Mouse (Mus musculus) heart, postnatal 0 days (tissue): ENCODE measurements at regions not wholly inside any gene's neighbourhood (a gene's known extent, or its start where the extent isn't known, plus 50 kb on each side); places are given as distances from the start of the nearest gene placed in this dataset.

Source experiments
- ATAC-seq: fragments of 200-750 bp; cut with Nextera tagmentation; 2 replicates; pipeline ENCODE4 v1.8.0; 2017; ENCODE audit warnings: low read depth, moderate number of reproducible peaks, moderate library complexity; ENCODE audit not compliant: insufficient read depth
- DNase-seq: peaks from one replicate; pipeline ENCODE4 v3.0.0-alpha.2; 2016; ENCODE audit warnings: low spot score
- H3K27ac ChIP-seq: fragments of 300-500 bp; sonication (generic); 2 replicates; pipeline ENCODE4 v1.5.1; 2014; ENCODE audit warnings: low read depth, mild to moderate bottlenecking
- H3K27me3 ChIP-seq: fragments of 300-500 bp; sonication (generic); 2 replicates; pipeline ENCODE4 v1.6.1; 2014; ENCODE audit warnings: low read length, mixed read lengths; ENCODE audit not compliant: control insufficient read depth, insufficient read depth
- H3K36me3 ChIP-seq: fragments of 300-500 bp; sonication (generic); replicated peaks from 2 replicates; pipeline ENCODE4 v1.6.1; 2014; ENCODE audit warnings: low read length, mixed read lengths; ENCODE audit not compliant: control insufficient read depth, insufficient read depth
- H3K4me1 ChIP-seq: fragments of 300-500 bp; sonication (generic); 2 replicates; pipeline ENCODE4 v1.6.1; 2014; ENCODE audit warnings: antibody characterized with exemption; ENCODE audit not compliant: control insufficient read depth, insufficient read depth
- H3K4me2 ChIP-seq: fragments of 300-500 bp; sonication (generic); 2 replicates; pipeline ENCODE4 v1.6.1; 2014; ENCODE audit warnings: low read depth, mild to moderate bottlenecking, low read length, moderate library complexity
- H3K4me3 ChIP-seq: fragments of 300-500 bp; sonication (generic); 2 replicates; pipeline ENCODE4 v1.5.1; 2014; ENCODE audit warnings: low read depth, low read length
- H3K9ac ChIP-seq: fragments of 300-500 bp; sonication (generic); replicated peaks from 2 replicates; pipeline ENCODE4 v1.6.1; 2014; ENCODE audit warnings: low read depth, low read length, mixed read lengths
- H3K9me3 ChIP-seq: fragments of 300-500 bp; sonication (generic); replicated peaks from 2 replicates; pipeline ENCODE4 v1.6.1; 2016; ENCODE audit warnings: low read length; ENCODE audit not compliant: control insufficient read depth
- CTCF ChIP-seq: IDR thresholded peaks from 2 replicates; pipeline ENCODE4 v1.5.1; 2016; ENCODE audit warnings: antibody characterized with exemption, control low read depth, low read depth
- EP300 ChIP-seq: IDR thresholded peaks from 2 replicates; pipeline ENCODE4 v1.6.1; 2016; ENCODE audit warnings: antibody characterized with exemption, low read depth
- WGBS: fragments of 180-500 bp; shearing (Covaris S2); extraction: QIAGEN DNeasy Blood & Tissue Kit; methylation state at CpG from one replicate; pipeline ENCODE4 v1.1.7; 2014; 5-methylcytosine and 5-hydroxymethylcytosine counted together

DNA sequence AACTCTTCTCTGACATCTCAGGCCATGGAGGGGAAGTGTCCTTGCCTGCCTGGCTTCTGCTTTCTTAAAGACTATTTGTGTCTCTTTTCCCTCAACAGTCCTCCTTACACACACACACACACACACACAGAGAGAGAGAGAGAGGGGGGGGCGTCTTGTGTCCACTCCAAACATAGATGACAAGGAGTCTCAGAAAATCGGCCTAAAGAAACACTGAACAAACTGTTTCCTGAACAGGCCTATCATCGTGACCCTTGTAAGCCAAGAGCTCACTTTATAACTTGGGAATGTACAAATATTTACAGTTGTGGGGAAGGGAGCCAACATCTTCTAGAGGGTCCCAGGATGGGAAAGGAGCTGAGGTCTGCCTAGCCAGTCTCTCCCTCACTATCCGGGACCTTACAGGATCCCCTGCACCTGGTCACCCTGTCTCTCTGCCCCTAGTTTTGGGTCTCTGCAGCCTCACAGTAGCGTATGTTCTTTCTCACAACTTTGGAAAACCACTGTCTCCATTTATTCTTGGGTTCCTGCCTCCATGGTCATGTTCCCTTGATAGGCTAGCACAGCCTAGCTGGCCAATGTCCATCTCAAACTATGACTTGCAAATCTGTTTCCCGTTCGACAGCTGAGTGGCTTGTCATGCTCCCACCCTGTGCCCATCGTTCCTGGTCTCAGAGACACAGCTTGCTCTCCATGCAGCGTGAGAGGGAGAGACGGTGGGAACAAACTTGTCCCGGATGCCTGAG is 204.9 kb upstream of the Tle3 start:
- no peak for ATAC-seq
- Histone ChIP-seq H3K4me2 (no peak overlapping the region), H3K4me1 (no peaks in the 10 kb centered on the region), H3K27ac (no peak overlapping the region), H3K27me3 (peaks cover 18% of the 10 kb centered on the region; the same call in 1 of the 2 replicates), H3K9ac (no peak overlapping the region), H3K9me3 (no peaks in the 10 kb centered on the region), H3K4me3 (no peak overlapping the region), H3K36me3 (no peaks in the 10 kb centered on the region)
- TF ChIP-seq CTCF (no peak), EP300 (no peak)
- WGBS = 53% methylated on average over 11 of the region's 11 CpGs
- peak; percentile 25 for DNase-seq

DNA sequence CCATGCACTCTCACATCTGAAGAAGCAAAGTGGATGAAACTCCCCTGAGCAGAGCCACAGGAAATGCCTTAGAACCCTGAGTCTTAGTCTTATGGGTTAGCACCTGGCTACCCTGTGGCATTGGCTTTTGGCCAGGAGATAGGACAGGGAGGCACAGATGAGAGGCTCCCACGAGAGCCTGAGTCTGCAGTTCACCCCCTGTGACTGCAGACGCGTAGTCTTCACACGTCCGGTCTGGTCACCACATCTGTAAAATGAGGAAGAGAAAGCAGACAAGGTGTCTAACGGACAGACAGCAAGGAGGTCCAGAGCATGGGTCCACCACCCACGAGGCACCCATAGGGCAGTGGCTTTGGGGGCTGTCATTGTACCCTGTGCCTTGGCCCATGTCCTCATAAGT is 203.2 kb upstream of the Tle3 start:
- ATAC-seq = no peak
- no peak overlapping the region for H3K27ac ChIP-seq
- DNase-seq = no peak
- H3K4me2 ChIP-seq = no peak overlapping the region
- H3K27me3 ChIP-seq = 0 out of 2 replicates have a peak, but pooled peaks cover 12% of the 10 kb centered on the region
- H3K9me3 ChIP-seq = no peaks in the 10 kb centered on the region
- H3K9ac ChIP-seq = no peak overlapping the region
- H3K36me3 ChIP-seq = no peaks in the 10 kb centered on the region
- no peak overlapping the region for H3K4me3 ChIP-seq
- TF ChIP-seq EP300 (no peak), CTCF (no peak)
- 72% methylated on average over 7 of the region's 7 CpGs for WGBS
- no peaks in the 10 kb centered on the region for H3K4me1 ChIP-seq

DNA sequence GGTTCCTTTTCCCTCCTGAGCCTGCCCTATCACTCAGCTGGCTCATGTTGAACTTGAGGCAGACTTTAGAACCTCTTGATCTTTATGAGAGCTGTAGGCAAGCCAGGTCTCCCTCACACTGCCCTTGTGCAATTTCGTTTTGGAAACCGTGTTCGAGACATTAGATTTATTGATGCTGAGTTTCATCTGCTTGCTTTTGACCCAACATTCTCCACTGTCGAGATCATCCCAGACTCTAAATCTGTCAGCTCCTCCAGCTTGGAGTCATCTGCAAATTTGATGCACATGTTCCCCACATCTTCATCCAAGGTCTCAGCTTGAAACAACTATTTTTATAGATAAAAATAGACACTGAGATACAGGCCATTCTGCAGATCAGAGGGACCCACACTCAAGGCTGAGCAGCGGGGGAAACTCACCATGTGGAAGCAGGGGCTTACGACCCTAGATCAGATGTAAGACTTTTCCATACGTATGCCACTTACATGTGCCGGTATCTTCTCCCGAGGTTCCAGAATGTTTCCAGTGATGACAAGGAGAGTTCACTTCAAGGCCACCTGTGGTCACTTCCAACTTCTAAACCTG is 202.6 kb upstream of the Tle3 start:
- Histone ChIP-seq H3K27me3 (peaks cover 16% of the 10 kb centered on the region; the same call in 1 of the 2 replicates), H3K9ac (no peak overlapping the region), H3K9me3 (no peaks in the 10 kb centered on the region), H3K4me1 (no peaks in the 10 kb centered on the region), H3K36me3 (no peaks in the 10 kb centered on the region), H3K4me2 (no peak overlapping the region), H3K4me3 (no peak overlapping the region), H3K27ac (no peak overlapping the region)
- DNase-seq = no peak
- ATAC-seq = no peak
- TF ChIP-seq CTCF (no peak), EP300 (no peak)
- 72% methylated on average over 9 of the region's 9 CpGs for WGBS

DNA sequence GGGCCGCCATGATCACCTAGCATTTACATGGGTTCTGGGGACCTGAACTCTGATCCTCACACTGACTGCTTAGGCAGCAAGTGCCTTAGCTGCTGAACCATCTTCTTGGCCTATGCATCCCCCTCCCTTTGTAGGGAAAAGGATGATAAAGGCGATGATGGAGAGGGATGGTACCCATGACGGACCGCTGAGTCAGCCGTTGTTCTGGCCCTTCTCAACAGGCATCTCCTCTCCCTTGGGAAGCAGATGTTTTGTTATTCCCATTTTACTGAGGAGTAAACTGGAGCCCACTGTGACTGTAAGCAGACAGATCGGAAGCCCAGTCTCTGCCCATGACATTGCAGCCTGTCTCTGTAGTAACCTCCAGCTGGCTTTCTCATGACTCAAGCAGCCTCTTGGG is 201.2 kb upstream of the Tle3 start:
- Histone ChIP-seq H3K4me3 (no peak overlapping the region), H3K4me1 (no peaks in the 10 kb centered on the region), H3K9ac (no peak overlapping the region), H3K27me3 (peaks cover 19% of the 10 kb centered on the region; the same call in 1 of the 2 replicates), H3K27ac (no peak overlapping the region), H3K9me3 (no peaks in the 10 kb centered on the region), H3K36me3 (no peaks in the 10 kb centered on the region), H3K4me2 (no peak overlapping the region)
- no peak for TF ChIP-seq CTCF
- no peak for TF ChIP-seq EP300
- no peak for ATAC-seq
- no peak for DNase-seq
- 91% methylated on average over 6 of the region's 6 CpGs for WGBS

DNA sequence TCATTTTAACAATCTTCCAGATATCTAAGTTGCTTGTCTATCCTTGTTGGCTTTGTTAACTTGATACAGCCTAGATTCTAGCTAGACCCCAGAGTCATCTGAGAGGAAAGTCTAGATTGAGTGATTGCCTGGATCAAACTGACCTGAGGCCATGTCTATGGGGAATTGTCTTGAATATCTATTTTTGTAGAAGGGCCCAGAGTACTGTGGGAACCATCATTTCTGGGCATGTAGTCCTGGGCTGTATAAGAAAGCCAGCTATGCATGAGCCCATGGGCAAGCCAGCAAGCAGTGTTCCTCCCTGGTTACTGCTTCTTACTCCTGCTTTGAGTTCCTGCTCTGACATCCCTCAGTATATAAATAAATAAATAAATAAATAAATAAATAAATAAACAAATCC is 199.7 kb upstream of the Tle3 start:
- TF ChIP-seq EP300 (no peak), CTCF (no peak)
- H3K9ac ChIP-seq = no peak overlapping the region
- H3K9me3 ChIP-seq = no peaks in the 10 kb centered on the region
- H3K27me3 ChIP-seq = peaks cover 24% of the 10 kb centered on the region
- H3K4me3 ChIP-seq = no peak overlapping the region
- DNase-seq (no peak), ATAC-seq (no peak)
- no peaks in the 10 kb centered on the region for H3K36me3 ChIP-seq
- no peaks in the 10 kb centered on the region for H3K4me1 ChIP-seq
- no peak overlapping the region for H3K27ac ChIP-seq
- no peak overlapping the region for H3K4me2 ChIP-seq

DNA sequence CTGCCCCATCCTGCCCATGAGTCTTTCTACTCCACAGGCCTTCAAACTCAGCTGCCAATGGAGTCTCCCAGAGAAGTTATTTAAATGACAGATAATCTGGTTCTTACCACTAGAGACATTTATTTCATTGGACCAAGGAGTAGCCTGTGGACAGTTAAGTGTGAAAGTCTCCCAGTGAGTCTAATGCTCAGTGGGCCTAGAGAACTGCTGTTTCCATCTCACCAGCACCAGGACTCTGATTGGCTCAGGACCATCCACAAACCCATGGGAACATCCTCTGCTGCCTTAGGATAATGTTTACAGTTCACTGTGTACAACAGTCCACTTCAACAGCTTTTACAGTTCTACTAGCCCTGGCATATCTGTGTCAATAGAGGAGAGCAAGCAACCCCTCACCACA is 198.6 kb upstream of the Tle3 start:
- TF ChIP-seq CTCF (no peak), EP300 (no peak)
- ATAC-seq (no peak), DNase-seq (no peak)
- Histone ChIP-seq H3K27me3 (peaks cover 24% of the 10 kb centered on the region), H3K27ac (no peak overlapping the region), H3K4me1 (no peaks in the 10 kb centered on the region), H3K4me2 (no peak overlapping the region), H3K9ac (no peak overlapping the region), H3K9me3 (no peaks in the 10 kb centered on the region), H3K4me3 (no peak overlapping the region), H3K36me3 (no peaks in the 10 kb centered on the region)
